Mouse (Mus musculus) cerebellum, postnatal 36 days (tissue): ENCODE results near the gene Gadd45g.
A peak's percentile ranks its signal among the peaks of the same experiment; 100 is the strongest.

Source experiments
- DNase-seq, 2 experiments: peaks; one replicate each; pipeline ENCODE4 v3.0.0; 2021 to 2022; ENCODE audit warnings: mixed read lengths in 2 of 2

Gene Gadd45g

DNA sequence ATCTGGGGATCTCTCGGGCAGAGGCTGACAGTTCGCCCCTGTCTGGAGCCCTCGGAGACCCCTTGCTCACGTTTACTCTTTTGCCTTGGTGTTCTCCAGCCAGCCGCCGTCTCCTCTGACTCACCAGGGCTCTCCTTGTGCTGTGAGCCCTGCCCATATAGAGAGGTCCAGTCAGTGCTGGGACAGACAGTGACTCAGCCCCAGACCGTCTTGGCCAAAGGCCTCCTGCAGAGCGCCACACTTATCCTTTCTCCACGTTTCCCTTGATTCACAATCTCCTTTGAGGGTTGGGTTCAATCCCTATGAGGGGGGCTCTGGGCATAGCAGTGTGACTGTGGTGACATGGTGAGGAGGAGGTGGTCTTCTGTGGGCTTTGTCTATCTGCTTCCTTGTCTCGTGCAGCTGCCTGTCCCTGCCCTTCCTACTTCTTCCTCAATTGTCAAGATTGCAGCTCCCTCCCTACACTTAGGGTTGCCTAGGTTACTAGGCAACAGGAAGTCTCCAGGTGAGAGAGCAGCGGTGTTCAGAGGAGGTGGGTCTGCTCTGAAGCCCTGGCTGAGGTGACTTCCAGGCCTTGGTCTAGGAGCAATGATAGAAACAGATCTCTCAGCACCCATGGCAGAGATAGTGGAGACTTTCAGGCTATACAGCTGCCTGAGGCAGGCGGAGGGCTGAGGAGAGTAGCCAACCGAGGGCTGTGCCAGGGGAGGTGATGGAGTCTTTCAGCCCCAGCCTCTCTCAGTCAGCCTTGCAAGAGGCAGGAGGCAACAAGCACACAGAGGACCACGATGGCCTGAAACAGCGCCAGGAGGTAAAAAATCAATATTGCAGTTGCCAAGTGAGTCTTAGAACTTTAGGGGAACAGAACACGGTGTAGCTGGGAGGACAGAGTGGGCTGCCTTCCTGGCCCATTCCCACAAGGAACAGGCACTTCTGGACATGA is 7.1 kb downstream of the Gadd45g start:
- DNase-seq, result no peak

DNA sequence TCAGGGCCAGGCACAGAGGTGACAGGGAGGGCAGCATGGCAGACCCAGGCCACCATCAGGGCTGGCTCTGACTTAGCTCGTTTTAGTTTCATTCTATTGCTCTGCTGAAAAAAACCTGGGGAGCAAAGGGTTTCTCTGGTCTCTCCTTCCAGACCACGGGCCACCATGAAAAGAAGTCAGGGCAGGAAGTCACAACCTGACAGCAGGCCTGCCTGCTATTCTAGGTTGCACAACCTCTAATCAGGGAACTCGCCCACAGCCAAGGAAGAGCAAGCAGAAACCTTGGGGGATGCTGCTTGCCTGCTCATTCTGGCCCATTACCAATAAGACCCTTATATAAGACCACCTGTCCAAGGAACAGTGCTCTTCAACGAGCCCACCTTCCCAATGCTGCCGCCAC is 9.1 kb downstream of the Gadd45g start:
- DNase-seq, result no peak

DNA sequence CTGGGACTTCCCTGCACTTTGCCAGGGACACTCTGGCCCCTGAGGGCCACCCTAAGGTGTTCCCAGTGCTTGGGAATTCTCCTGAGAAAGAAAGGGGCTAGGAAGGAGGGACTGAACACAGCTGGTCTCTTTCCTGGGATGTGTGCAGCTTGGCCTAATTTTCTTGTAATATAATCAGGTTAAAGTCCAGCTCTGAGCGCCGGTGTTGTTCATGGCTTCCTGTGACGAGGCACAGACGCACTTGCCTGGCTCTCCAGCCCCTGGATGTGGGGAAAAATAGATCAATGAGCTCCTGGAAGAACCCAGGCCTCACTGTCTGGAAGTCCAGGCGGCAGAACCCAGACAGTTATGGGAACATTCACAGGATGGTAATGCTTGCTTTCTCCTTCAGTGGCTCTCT is 10.7 kb downstream of the Gadd45g start:
- DNase-seq, result no peak

DNA sequence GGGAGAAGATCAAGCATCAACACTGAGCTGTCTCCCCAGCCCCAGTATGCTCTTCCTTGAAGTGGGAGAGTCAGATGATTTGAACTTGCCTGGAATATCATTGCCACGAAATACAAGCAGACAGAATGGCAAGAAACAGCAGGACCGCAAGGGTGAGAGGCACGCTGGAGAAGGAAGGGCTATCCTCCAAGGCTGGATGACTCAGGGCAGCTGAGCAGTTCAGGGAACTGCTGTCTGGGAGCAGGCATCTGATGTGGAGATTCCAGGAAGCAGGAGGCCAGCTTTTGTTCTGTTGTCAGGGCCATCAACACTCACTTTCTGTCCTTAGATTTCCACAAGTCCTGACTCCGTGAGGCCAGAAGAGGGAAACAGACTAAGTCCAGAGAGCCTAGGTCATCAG is 12.0 kb downstream of the Gadd45g start:
- no peak for DNase-seq

DNA sequence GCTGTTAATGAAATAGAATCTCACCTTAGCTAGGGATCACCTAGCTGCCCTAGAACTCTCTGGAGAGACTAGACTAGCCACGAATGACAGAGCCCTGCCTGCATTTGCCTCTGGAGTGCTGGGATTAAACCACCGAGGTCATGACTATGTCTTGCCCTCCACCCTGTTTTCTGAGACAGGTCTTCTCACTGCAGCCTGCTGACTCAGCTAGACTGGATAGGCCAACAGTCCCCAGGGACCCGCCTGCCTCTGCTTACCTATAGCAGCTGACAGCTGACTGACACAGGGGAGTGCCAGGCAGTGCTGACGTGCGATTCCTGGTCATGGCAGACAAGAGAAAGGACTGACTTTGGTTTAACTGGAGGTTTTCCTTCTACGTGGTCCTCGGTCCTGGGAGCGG is 12.7 kb downstream of the Gadd45g start:
- no peak for DNase-seq

- DNase-seq, result no peak
These were observed 13.3 kb downstream of the Gadd45g start for GRCm38 (mm10) chr13:51859798-51860197.

DNA sequence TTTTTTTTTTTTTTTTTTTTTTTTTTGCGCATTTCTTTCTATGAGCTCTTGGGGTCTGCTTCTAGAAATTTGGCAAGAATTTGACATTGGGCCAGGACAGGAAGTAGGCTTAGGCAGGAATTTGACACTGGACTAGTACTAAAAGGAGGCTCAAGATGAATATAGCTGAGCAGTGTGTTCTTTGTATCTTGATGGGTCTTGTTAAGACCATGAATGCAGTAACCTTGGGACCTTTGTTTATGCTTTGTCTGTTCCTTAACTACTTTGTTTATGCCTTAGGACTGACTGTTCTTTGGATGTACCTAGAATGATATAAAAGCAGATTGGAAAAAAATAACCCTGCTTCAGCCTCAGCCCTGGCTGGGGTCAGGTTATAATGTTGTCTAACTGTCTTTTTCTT is 16.3 kb downstream of the Gadd45g start:
- DNase-seq, result no peak

GRCm38 (mm10) chr13:51866151-51866659 is 19.7 kb downstream of the Gadd45g start:
- peak; percentile 30 to 36 for DNase-seq

DNA sequence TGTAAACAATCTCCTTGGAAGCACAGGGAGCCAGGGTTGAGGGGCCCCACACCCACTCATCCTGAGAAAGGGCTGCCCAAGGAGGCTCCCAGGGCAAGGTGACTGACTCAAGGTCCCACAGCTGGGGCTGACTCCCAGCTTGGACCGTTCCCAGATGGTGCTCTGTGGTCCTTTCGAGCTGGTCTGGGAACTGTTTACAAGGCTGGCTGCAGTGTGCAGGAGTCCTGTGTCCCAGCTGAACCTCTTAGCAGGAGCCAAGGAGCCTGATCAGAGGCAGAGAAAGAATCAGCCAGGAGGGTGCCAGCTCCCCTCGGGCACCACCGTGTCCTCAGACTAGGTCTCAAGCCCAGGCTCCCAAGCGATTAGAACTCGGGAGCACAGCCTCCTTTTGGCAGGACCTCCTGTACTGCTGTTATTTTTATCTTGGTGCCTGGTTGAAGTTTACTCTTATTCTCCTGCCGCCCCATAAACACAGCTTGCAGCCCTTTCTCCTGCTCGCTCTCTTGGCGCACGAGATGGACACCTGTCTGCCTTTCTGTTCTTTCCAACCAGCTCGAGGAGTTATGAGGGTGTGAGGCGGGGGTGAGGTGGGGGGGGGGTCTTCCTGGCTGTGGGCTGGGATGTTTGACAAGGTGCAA is 22.1 kb downstream of the Gadd45g start:
- no peak for DNase-seq

DNA sequence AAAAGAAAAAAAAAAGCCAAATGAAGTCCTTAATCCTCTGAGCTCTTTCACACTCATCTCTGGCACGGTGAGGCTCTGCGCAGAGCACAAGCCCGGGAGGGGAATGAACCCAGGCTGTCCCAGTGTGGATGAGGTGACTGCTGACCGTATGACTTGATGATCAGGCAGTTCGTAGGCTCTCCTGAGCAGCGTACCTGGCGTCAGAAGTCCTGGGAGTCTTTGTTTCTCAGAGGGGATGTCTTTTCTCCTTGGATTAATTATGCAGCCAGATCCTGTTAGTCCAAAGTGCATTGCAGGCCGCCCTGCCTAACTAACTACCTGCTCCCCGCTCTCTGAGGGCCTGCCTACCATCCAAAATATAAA is 22.6 kb downstream of the Gadd45g start:
- no peak for DNase-seq

- DNase-seq, result no peak
These were observed 24.7 kb downstream of the Gadd45g start for GRCm38 (mm10) chr13:51871148-51871547.

DNA sequence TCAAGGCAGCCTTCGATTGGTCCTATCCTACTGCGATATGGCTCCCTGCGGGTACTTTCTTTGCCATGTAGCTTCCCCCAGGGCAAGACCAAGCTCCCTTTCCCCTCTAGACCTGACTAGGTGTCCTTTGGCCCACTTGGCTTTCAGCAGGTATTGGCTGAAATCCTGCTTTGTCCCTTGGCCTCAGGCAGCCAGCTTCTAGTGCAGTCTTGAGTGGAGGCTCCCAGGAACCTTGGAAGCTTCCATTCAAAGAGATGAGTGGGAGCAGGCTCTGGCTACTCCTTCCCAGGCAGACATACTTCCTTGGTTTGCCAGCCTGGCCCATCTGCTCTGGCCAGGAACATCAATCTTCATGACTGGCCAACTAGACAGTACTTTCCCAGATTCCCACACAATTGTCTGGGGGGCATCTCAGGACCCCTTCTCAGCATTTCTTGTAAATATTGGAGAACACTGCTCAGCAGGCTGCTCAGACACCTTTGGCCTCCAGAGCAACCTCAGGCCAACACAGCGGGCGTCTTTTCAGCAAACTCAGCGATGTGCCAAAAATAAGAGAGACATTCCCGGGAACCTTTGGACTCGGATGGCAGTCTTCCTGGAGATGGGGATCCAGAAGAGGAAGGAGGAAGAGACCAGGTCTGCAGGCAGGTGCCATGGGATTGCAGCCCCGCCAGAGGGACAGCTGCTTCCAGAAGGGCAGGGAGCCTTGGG is 25.9 kb downstream of the Gadd45g start:
- DNase-seq, result no peak

DNA sequence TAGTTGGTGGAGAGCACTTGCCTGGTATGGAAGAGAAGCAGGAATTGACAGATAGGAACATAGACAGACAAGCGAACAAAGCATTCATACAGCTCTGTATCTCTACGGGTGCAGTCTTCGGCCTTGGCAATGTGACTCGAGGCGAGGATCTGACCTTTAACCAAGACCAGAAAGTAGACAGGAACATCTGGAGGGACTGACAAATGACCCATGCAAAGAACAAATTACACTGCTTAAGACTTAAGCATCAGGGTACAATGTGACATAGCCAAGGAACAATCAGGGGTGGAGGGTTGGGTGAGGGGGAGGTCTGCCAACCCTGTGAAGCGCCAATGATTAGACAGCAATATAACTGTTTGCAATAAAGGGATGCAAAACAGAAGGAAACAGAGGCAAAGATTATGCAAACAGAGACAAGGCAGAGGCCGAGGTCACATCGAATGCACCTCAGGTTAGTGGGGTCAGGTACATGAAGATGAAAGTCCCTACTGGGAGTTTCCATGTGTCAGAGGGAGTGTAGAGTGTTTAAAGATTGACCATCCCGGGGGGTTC is 26.6 kb downstream of the Gadd45g start:
- no peak for DNase-seq

GRCm38 (mm10) chr13:51873786-51874185 is 27.3 kb downstream of the Gadd45g start:
- no peak for DNase-seq

- DNase-seq, result no peak
These were observed 29.7 kb downstream of the Gadd45g start for GRCm38 (mm10) chr13:51876131-51876530.

- no peak for DNase-seq
These were observed 32.3 kb downstream of the Gadd45g start for GRCm38 (mm10) chr13:51878806-51879205.

GRCm38 (mm10) chr13:51879571-51879970 is 33.1 kb downstream of the Gadd45g start:
- no peak for DNase-seq

DNA sequence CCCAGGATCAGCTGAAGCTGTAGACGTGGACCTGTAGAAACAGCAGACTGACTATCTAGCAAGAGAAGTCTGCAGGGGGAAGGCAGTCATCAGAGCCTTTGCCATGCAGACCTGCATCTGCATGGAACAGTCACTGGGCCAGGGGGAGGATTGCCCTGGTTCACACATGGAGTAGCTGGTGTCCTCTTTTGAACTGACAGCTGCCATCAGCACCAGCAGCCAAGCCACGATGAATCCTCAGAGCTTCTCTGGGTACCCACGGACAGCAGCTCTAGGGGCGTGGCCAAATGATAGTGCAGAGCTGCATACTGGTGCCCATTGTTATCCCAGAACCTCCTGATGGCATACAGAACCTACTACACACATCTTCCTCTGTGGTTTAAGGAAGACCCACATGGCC is 33.5 kb downstream of the Gadd45g start:
- DNase-seq, result no peak

GRCm38 (mm10) chr13:51881271-51882128 is 35.0 kb downstream of the Gadd45g start:
- DNase-seq, result no peak

DNA sequence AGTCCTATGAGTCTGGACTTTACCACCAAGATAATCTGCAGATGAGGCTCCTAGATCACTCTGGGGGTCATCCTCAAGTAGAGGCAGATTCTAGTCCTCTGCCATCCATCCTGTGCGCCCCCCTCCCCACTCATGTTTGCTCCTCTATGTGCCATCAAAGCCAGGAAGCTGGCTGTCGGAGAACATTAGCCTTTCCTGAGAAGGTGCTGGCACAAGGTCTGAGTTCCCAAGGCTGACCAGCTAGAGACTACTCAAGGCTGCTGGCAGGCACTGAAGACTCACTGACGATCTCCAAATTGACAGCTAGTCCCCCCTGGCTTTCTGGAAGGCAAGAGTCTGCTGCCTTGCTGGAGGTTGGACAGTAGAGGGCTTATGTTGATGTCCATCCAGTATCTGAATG is 35.7 kb downstream of the Gadd45g start:
- DNase-seq, result no peak

- no peak for DNase-seq
These were observed 37.8 kb downstream of the Gadd45g start for GRCm38 (mm10) chr13:51884250-51884649.

DNA sequence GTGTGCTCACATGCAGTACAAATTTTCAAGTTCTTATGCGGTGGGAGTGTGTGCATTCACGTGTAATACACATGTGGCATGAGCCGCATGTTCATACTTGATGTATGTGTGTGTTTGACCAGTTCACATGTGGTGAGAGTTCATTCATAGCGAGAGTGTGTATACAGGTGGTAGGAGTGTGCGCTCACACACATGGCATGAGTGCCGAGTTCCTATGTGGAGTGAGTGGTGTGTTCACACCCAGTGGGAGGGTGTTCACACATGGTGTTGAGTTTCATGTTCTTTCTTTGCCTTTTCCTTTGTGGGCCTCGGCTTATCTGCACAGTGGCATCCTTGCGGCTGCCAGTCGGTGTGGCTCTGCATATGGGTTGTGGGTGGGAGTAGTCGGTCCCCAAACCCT is 39.1 kb downstream of the Gadd45g start:
- no peak for DNase-seq
